Mouse (Mus musculus): Measurements from ENCODE around the gene Actn3. TPM values are rescaled to one million over a fixed set of nuclear protein-coding genes. Genes with fewer than 3 reads are reported as not detected.
"Not testable (repeated sequence)": the region's sequence is repeated elsewhere in the genome, so short reads cannot be mapped to it uniquely, and the experiment has no call there.

Gene Actn3
- polyA plus RNA-seq, 1 experiment from 2014 or later, result 2.2 TPM

DNA sequence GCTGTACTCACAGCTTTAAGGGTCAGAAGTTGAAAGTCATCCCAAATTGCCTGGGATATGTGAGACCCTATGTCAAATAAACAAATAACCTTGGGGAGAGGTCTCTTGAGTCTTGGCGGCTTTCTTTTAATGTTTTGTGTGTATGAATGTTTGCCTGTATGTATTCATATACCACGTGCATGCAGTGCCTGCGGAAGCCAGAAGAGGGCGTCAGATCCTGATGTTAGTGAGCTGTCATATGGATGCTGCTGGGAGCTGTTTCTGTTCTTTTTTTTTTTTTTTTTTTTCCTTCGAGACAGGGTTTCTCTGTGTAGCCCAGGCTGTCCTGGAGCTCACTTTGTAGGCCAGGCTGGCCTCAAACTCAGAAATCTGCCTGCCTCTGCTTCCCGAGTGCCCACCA is 64.7 kb downstream of the Actn3 start:
- no peaks in the 10 kb centered on the region for H3K36me3 ChIP-seq (ENCODE audit: control insufficient read depth, insufficient read depth, low read length)
- whole genome bisulfite sequencing, result 77% methylated on average over 6 of the region's 6 CpGs
- no peak overlapping the region for H3K4me3 ChIP-seq (ENCODE audit: low read depth, low read length)
- H3K4me2 ChIP-seq (ENCODE audit: low read depth, low read length, severe bottlenecking), result no peak overlapping the region
- no peaks in the 10 kb centered on the region for H3K9me3 ChIP-seq (ENCODE audit: control insufficient read depth, low read length)
- H3K9ac ChIP-seq (ENCODE audit: low read length), result no peak overlapping the region
- no peaks in the 10 kb centered on the region for H3K27me3 ChIP-seq (ENCODE audit: control insufficient read depth, insufficient read depth, low read length)
- H3K4me1 ChIP-seq (replicated peaks; ENCODE audit: control insufficient read depth, insufficient read depth, low read length), result peaks cover 12% of the 10 kb centered on the region
- DNase-seq (ENCODE audit: low spot score) (peak; percentile 57), ATAC-seq (replicated peaks; ENCODE audit: low FRiP score) (no peak)
- no peak overlapping the region for H3K27ac ChIP-seq (ENCODE audit: low read depth, low read length)

DNA sequence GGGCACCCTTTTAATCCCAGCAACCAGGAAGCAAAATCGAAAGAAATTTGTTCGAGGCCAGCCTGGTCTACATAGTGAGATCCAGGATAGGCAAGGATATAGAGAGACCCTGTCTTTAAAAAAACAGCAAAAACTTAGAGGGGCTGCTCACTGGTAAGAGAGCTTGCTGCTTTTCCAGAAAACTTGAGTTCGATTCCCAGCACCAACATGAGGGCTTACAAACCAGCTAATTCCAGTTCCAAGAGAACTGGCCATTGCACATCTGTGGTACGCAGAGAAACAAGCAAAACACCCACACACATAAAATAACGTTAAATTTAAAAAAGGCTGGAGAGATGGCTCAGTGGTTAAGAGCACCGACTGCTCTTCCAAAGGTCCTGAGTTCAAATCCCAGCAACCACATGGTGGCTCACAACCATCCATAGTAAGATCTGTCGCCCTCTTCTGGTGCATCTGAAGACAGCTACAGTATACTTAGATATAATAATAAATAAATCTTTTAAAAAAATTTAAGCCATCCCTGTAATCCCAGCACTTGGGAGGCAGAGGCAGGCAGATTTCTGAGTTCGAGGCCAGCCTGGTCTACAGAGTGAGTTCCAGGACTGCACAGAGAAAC is 65.3 kb downstream of the Actn3 start:
- not testable (repeated sequence) for H3K36me3 ChIP-seq (ENCODE audit: control insufficient read depth, insufficient read depth, low read length); DNase-seq (ENCODE audit: low spot score); ATAC-seq (replicated peaks; ENCODE audit: low FRiP score); H3K9me3 ChIP-seq (ENCODE audit: control insufficient read depth, low read length); H3K27me3 ChIP-seq (ENCODE audit: control insufficient read depth, insufficient read depth, low read length)
- 76% methylated on average over 8 of the region's 8 CpGs for WGBS
- Histone ChIP-seq H3K27ac (ENCODE audit: low read depth, low read length) (peak overlapping the region; percentile 84; the same call in 1 of the 2 replicates), H3K4me1 (replicated peaks; ENCODE audit: control insufficient read depth, insufficient read depth, low read length) (peaks cover 12% of the 10 kb centered on the region), H3K4me2 (ENCODE audit: low read depth, low read length, severe bottlenecking) (peak overlapping the region; percentile 87), H3K9ac (ENCODE audit: low read length) (peak overlapping the region; percentile 89), H3K4me3 (ENCODE audit: low read depth, low read length) (peak overlapping the region; percentile 86)

DNA sequence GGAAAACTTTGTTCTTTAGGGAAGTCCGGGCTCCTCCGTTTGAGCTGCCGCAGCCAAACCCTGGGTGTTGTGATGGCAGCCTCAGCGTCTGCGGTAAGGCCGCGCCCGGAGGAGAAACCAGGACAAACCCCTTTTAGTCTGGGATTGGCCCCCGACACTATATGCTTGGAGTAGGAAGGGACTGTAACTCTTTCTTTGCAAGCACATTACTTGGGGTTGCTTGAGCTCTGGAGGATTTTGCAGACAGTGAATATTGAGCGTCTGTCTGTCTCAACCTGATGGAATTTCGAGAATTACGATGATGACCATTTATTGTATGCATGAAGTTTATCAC is 65.8 kb downstream of the Actn3 start:
- Histone ChIP-seq H3K9me3 (ENCODE audit: control insufficient read depth, low read length) (no peaks in the 10 kb centered on the region), H3K27ac (ENCODE audit: low read depth, low read length) (peak overlapping the region; percentile 84), H3K4me2 (ENCODE audit: low read depth, low read length, severe bottlenecking) (peak overlapping the region; percentile 87), H3K4me1 (replicated peaks; ENCODE audit: control insufficient read depth, insufficient read depth, low read length) (peaks cover 12% of the 10 kb centered on the region), H3K27me3 (ENCODE audit: control insufficient read depth, insufficient read depth, low read length) (no peaks in the 10 kb centered on the region), H3K4me3 (ENCODE audit: low read depth, low read length) (peak overlapping the region; percentile 86), H3K9ac (ENCODE audit: low read length) (peak overlapping the region; percentile 89), H3K36me3 (ENCODE audit: control insufficient read depth, insufficient read depth, low read length) (no peaks in the 10 kb centered on the region; the same call in 1 of the 2 replicates)
- 6% methylated on average over 12 of the region's 12 CpGs for WGBS
- DNase-seq (ENCODE audit: low spot score), result no peak
- ATAC-seq (replicated peaks; ENCODE audit: low FRiP score), result peak; percentile 25

Other genes with a start within 250 kb of the Actn3 start
- gene Gm960, start 179.2 kb downstream of the Actn3 start, polyA plus RNA-seq (2014; fragmentation: Nextera tagmentation; extraction: Ambion mirVana), result 4.6 and 4.9 TPM in 2 replicates
- gene Sptbn2, start 166.7 kb downstream of the Actn3 start, polyA plus RNA-seq (2014; fragmentation: Nextera tagmentation; extraction: Ambion mirVana), result 15.2 and 16.7 TPM in 2 replicates
- gene Rbm4b, start 121.4 kb downstream of the Actn3 start, polyA plus RNA-seq (2014; fragmentation: Nextera tagmentation; extraction: Ambion mirVana), result 136 and 139 TPM in 2 replicates
- gene Rbm4, start 84.0 kb downstream of the Actn3 start, polyA plus RNA-seq (2014; fragmentation: Nextera tagmentation; extraction: Ambion mirVana), result 100 and 110 TPM in 2 replicates
- 15.0 and 31.9 TPM in 2 replicates for gene Gm21992, start 66.3 kb downstream of the Actn3 start, polyA plus RNA-seq (2014; fragmentation: Nextera tagmentation; extraction: Ambion mirVana)
- gene Rbm14, start 66.3 kb downstream of the Actn3 start, polyA plus RNA-seq (2014; fragmentation: Nextera tagmentation; extraction: Ambion mirVana), result 139 and 144 TPM in 2 replicates
- gene Ccs, start 38.6 kb downstream of the Actn3 start, polyA plus RNA-seq (2014; fragmentation: Nextera tagmentation; extraction: Ambion mirVana), result 36.4 and 37.9 TPM in 2 replicates
- 0.11 and 0.17 TPM in 2 replicates for gene Ccdc87, start 38.5 kb downstream of the Actn3 start, polyA plus RNA-seq (2014; fragmentation: Nextera tagmentation; extraction: Ambion mirVana)
- gene Ctsf, start 22.8 kb downstream of the Actn3 start, polyA plus RNA-seq (2014; fragmentation: Nextera tagmentation; extraction: Ambion mirVana), result 20.2 and 27.6 TPM in 2 replicates
- 12.3 and 15.7 TPM in 2 replicates for gene Zdhhc24, start 759 bp upstream of the Actn3 start, polyA plus RNA-seq (2014; fragmentation: Nextera tagmentation; extraction: Ambion mirVana)
- gene Bbs1, start 28.7 kb upstream of the Actn3 start, polyA plus RNA-seq (2014; fragmentation: Nextera tagmentation; extraction: Ambion mirVana), result 8.7 and 13.9 TPM in 2 replicates
- 152 and 172 TPM in 2 replicates for gene Dpp3, start 50.4 kb upstream of the Actn3 start, polyA plus RNA-seq (2014; fragmentation: Nextera tagmentation; extraction: Ambion mirVana)
- gene Peli3, start 65.2 kb upstream of the Actn3 start, polyA plus RNA-seq (2014; fragmentation: Nextera tagmentation; extraction: Ambion mirVana), result 2.1 and 2.5 TPM in 2 replicates
- gene Mrpl11, start 84.2 kb upstream of the Actn3 start, polyA plus RNA-seq (2014; fragmentation: Nextera tagmentation; extraction: Ambion mirVana), result 136 and 145 TPM in 2 replicates
- not detected in 2 replicates for gene Npas4, start 112.4 kb upstream of the Actn3 start, polyA plus RNA-seq (2014; fragmentation: Nextera tagmentation; extraction: Ambion mirVana)
- 5.5 and 8.3 TPM in 2 replicates for gene Slc29a2, start 146.0 kb upstream of the Actn3 start, polyA plus RNA-seq (2014; fragmentation: Nextera tagmentation; extraction: Ambion mirVana)
- 35.2 and 40.4 TPM in 2 replicates for gene B4gat1, start 160.9 kb upstream of the Actn3 start, polyA plus RNA-seq (2014; fragmentation: Nextera tagmentation; extraction: Ambion mirVana)
- 4.0 and 4.2 TPM in 2 replicates for gene AC124502.3, start 161.0 kb upstream of the Actn3 start, polyA plus RNA-seq (2014; fragmentation: Nextera tagmentation; extraction: Ambion mirVana)
- gene Brms1, start 163.4 kb upstream of the Actn3 start, polyA plus RNA-seq (2014; fragmentation: Nextera tagmentation; extraction: Ambion mirVana), result 58.4 and 62.6 TPM in 2 replicates
- gene Rin1, start 172.6 kb upstream of the Actn3 start, polyA plus RNA-seq (2014; fragmentation: Nextera tagmentation; extraction: Ambion mirVana), result 2.0 TPM in 2 replicates
- 30.7 and 32.7 TPM in 2 replicates for gene Cd248, start 190.2 kb upstream of the Actn3 start, polyA plus RNA-seq (2014; fragmentation: Nextera tagmentation; extraction: Ambion mirVana)
- 1.2 and 1.8 TPM in 2 replicates for gene Tmem151a, start 207.6 kb upstream of the Actn3 start, polyA plus RNA-seq (2014; fragmentation: Nextera tagmentation; extraction: Ambion mirVana)
- gene Yif1a, start 210.6 kb upstream of the Actn3 start, polyA plus RNA-seq (2014; fragmentation: Nextera tagmentation; extraction: Ambion mirVana), result 69.5 and 75.8 TPM in 2 replicates
- 93.2 and 112 TPM in 2 replicates for gene Cnih2, start 220.6 kb upstream of the Actn3 start, polyA plus RNA-seq (2014; fragmentation: Nextera tagmentation; extraction: Ambion mirVana)
- gene Rab1b, start 229.2 kb upstream of the Actn3 start, polyA plus RNA-seq (2014; fragmentation: Nextera tagmentation; extraction: Ambion mirVana), result 250 and 262 TPM in 2 replicates
- gene Klc2, start 240.7 kb upstream of the Actn3 start, polyA plus RNA-seq (2014; fragmentation: Nextera tagmentation; extraction: Ambion mirVana), result 35.3 and 38.5 TPM in 2 replicates

Measured in forebrain, embryonic 11.5 days (tissue).